Mouse (Mus musculus): ENCODE measurements at regions not wholly inside any gene's neighbourhood (a gene's known extent, or its start where the extent isn't known, plus 50 kb on each side); places are given as distances from the start of the nearest gene placed in this dataset.
A peak's percentile ranks its signal among the peaks of the same experiment; 100 is the strongest.

- Histone ChIP-seq H3K27me3 (replicated peaks) (no peaks in the 10 kb centered on the region), H3K9me3 (replicated peaks) (no peaks in the 10 kb centered on the region), H3K4me1 (replicated peaks) (peaks cover 9% of the 10 kb centered on the region; the same call in 1 of the 2 replicates), H3K36me3 (no peaks in the 10 kb centered on the region), H3K4me3 (no peak overlapping the region), H3K4me2 (peak overlapping the region; percentile 19; the same call in 1 of the 2 replicates), H3K27ac (ENCODE audit: poor library complexity, severe bottlenecking) (peak overlapping the region; percentile 43; the same call in 1 of the 2 replicates), H3K9ac (no peak overlapping the region)
- WGBS: 45% methylated on average over 11 of the region's 11 CpGs
- peak; percentile 59; the same call in 1 of the 2 replicates for ATAC-seq (ENCODE audit: insufficient number of reproducible peaks, low FRiP score)
Measured at GRCm38 (mm10) chr12:38928786-38929351, 149.7 kb downstream of the Etv1 start.

GRCm38 (mm10) chr12:38929644-38930043 is 150.5 kb downstream of the Etv1 start:
- Histone ChIP-seq H3K4me3 (no peak overlapping the region), H3K4me2 (no peak overlapping the region), H3K27me3 (replicated peaks) (no peaks in the 10 kb centered on the region), H3K36me3 (no peaks in the 10 kb centered on the region), H3K27ac (ENCODE audit: poor library complexity, severe bottlenecking) (no peak overlapping the region), H3K4me1 (replicated peaks) (peaks cover 9% of the 10 kb centered on the region; the same call in 1 of the 2 replicates), H3K9me3 (replicated peaks) (no peaks in the 10 kb centered on the region), H3K9ac (no peak overlapping the region)
- ATAC-seq (ENCODE audit: insufficient number of reproducible peaks, low FRiP score): no peak
- 23% methylated on average over 1 of the region's 1 CpGs for WGBS

GRCm38 (mm10) chr12:38931769-38932168 is 152.6 kb downstream of the Etv1 start:
- H3K36me3 ChIP-seq: no peaks in the 10 kb centered on the region
- H3K27me3 ChIP-seq (replicated peaks): no peaks in the 10 kb centered on the region
- ATAC-seq (ENCODE audit: insufficient number of reproducible peaks, low FRiP score): 0 out of 2 replicates have a peak, but pooled peaks have one; percentile 53
- peaks cover 9% of the 10 kb centered on the region; the same call in 1 of the 2 replicates for H3K4me1 ChIP-seq (replicated peaks)
- no peak overlapping the region for H3K9ac ChIP-seq
- WGBS: 41% methylated on average over 2 of the region's 2 CpGs
- no peak overlapping the region for H3K4me2 ChIP-seq
- H3K27ac ChIP-seq (ENCODE audit: poor library complexity, severe bottlenecking): no peak overlapping the region
- H3K4me3 ChIP-seq: no peak overlapping the region
- H3K9me3 ChIP-seq (replicated peaks): no peaks in the 10 kb centered on the region

- no peaks in the 10 kb centered on the region for H3K36me3 ChIP-seq
- WGBS: 33% methylated on average over 1 of the region's 1 CpGs
- H3K9ac ChIP-seq: no peak overlapping the region
- H3K4me3 ChIP-seq: no peak overlapping the region
- ATAC-seq (ENCODE audit: insufficient number of reproducible peaks, low FRiP score): no peak
- no peak overlapping the region for H3K4me2 ChIP-seq
- no peak overlapping the region for H3K27ac ChIP-seq (ENCODE audit: poor library complexity, severe bottlenecking)
- no peaks in the 10 kb centered on the region for H3K27me3 ChIP-seq (replicated peaks)
- H3K9me3 ChIP-seq (replicated peaks): no peaks in the 10 kb centered on the region
- no peaks in the 10 kb centered on the region for H3K4me1 ChIP-seq (replicated peaks)
Measured at GRCm38 (mm10) chr12:38959605-38960004, 180.4 kb downstream of the Etv1 start.

GRCm38 (mm10) chr12:38962302-38962701 is 183.1 kb downstream of the Etv1 start:
- Histone ChIP-seq H3K9me3 (replicated peaks) (no peaks in the 10 kb centered on the region), H3K27ac (ENCODE audit: poor library complexity, severe bottlenecking) (no peak overlapping the region), H3K36me3 (no peaks in the 10 kb centered on the region), H3K4me3 (no peak overlapping the region), H3K9ac (no peak overlapping the region), H3K27me3 (replicated peaks) (no peaks in the 10 kb centered on the region), H3K4me1 (replicated peaks) (no peaks in the 10 kb centered on the region), H3K4me2 (no peak overlapping the region)
- no peak for ATAC-seq (ENCODE audit: insufficient number of reproducible peaks, low FRiP score)

- no peak for ATAC-seq (ENCODE audit: insufficient number of reproducible peaks, low FRiP score)
- Histone ChIP-seq H3K9me3 (replicated peaks) (no peaks in the 10 kb centered on the region), H3K27ac (ENCODE audit: poor library complexity, severe bottlenecking) (no peak overlapping the region), H3K4me1 (replicated peaks) (no peaks in the 10 kb centered on the region), H3K36me3 (no peaks in the 10 kb centered on the region), H3K9ac (no peak overlapping the region), H3K4me2 (no peak overlapping the region), H3K4me3 (no peak overlapping the region), H3K27me3 (replicated peaks) (no peaks in the 10 kb centered on the region)
- WGBS: 55% methylated on average over 2 of the region's 2 CpGs
Measured at GRCm38 (mm10) chr12:38970347-38970746, 191.2 kb downstream of the Etv1 start.

GRCm38 (mm10) chr12:38972205-38972604 is 193.0 kb downstream of the Etv1 start:
- no peaks in the 10 kb centered on the region for H3K4me1 ChIP-seq (replicated peaks)

GRCm38 (mm10) chr12:38975508-38975907 is 196.3 kb downstream of the Etv1 start:
- no peak overlapping the region for H3K4me3 ChIP-seq
- ATAC-seq (ENCODE audit: insufficient number of reproducible peaks, low FRiP score): no peak
- WGBS: 75% methylated on average over 4 of the region's 4 CpGs

More at GRCm38 (mm10) chr12:38972205-38972604, 193.0 kb downstream of the Etv1 start:
- Histone ChIP-seq H3K27ac (ENCODE audit: poor library complexity, severe bottlenecking) (no peak overlapping the region), H3K9ac (no peak overlapping the region), H3K36me3 (no peaks in the 10 kb centered on the region), H3K4me3 (no peak overlapping the region), H3K4me2 (no peak overlapping the region), H3K27me3 (replicated peaks) (no peaks in the 10 kb centered on the region), H3K9me3 (replicated peaks) (no peaks in the 10 kb centered on the region)
- ATAC-seq (ENCODE audit: insufficient number of reproducible peaks, low FRiP score): no peak
- 72% methylated on average over 3 of the region's 3 CpGs for WGBS

GRCm38 (mm10) chr12:38982423-38982822 is 203.2 kb downstream of the Etv1 start:
- no peak overlapping the region for H3K4me2 ChIP-seq
- no peak for ATAC-seq (ENCODE audit: insufficient number of reproducible peaks, low FRiP score)
- H3K9ac ChIP-seq: no peak overlapping the region
- H3K4me1 ChIP-seq (replicated peaks): no peaks in the 10 kb centered on the region
- no peak overlapping the region for H3K27ac ChIP-seq (ENCODE audit: poor library complexity, severe bottlenecking)
- no peaks in the 10 kb centered on the region for H3K9me3 ChIP-seq (replicated peaks)
- H3K36me3 ChIP-seq: no peaks in the 10 kb centered on the region
- no peaks in the 10 kb centered on the region for H3K27me3 ChIP-seq (replicated peaks)
- no peak overlapping the region for H3K4me3 ChIP-seq

More at GRCm38 (mm10) chr12:38975508-38975907, 196.3 kb downstream of the Etv1 start:
- Histone ChIP-seq H3K9me3 (replicated peaks) (no peaks in the 10 kb centered on the region), H3K9ac (no peak overlapping the region), H3K36me3 (no peaks in the 10 kb centered on the region), H3K27ac (ENCODE audit: poor library complexity, severe bottlenecking) (no peak overlapping the region), H3K4me1 (replicated peaks) (no peaks in the 10 kb centered on the region), H3K4me2 (no peak overlapping the region), H3K27me3 (replicated peaks) (no peaks in the 10 kb centered on the region)

- WGBS: 82% methylated on average over 2 of the region's 2 CpGs
- no peak overlapping the region for H3K4me3 ChIP-seq
- no peaks in the 10 kb centered on the region for H3K9me3 ChIP-seq (replicated peaks)
- no peaks in the 10 kb centered on the region for H3K4me1 ChIP-seq (replicated peaks)
- H3K4me2 ChIP-seq: no peak overlapping the region
- H3K36me3 ChIP-seq: no peaks in the 10 kb centered on the region
- no peaks in the 10 kb centered on the region for H3K27me3 ChIP-seq (replicated peaks)
- H3K27ac ChIP-seq (ENCODE audit: poor library complexity, severe bottlenecking): no peak overlapping the region
- no peak overlapping the region for H3K9ac ChIP-seq
- ATAC-seq (ENCODE audit: insufficient number of reproducible peaks, low FRiP score): no peak
Measured at GRCm38 (mm10) chr12:38985909-38986308, 206.7 kb downstream of the Etv1 start.

GRCm38 (mm10) chr12:38986346-38986745 is 207.2 kb downstream of the Etv1 start:
- H3K9me3 ChIP-seq (replicated peaks): no peaks in the 10 kb centered on the region
- no peaks in the 10 kb centered on the region for H3K4me1 ChIP-seq (replicated peaks)
- H3K4me3 ChIP-seq: no peak overlapping the region
- H3K36me3 ChIP-seq: no peaks in the 10 kb centered on the region
- no peaks in the 10 kb centered on the region for H3K27me3 ChIP-seq (replicated peaks)
- no peak for ATAC-seq (ENCODE audit: insufficient number of reproducible peaks, low FRiP score)
- H3K4me2 ChIP-seq: no peak overlapping the region
- H3K27ac ChIP-seq (ENCODE audit: poor library complexity, severe bottlenecking): no peak overlapping the region
- no peak overlapping the region for H3K9ac ChIP-seq
- WGBS: 83% methylated on average over 3 of the region's 3 CpGs

GRCm38 (mm10) chr12:38987277-38987676 is 208.1 kb downstream of the Etv1 start:
- H3K4me3 ChIP-seq: no peak overlapping the region
- ATAC-seq (ENCODE audit: insufficient number of reproducible peaks, low FRiP score): no peak

More at GRCm38 (mm10) chr12:38987277-38987676, 208.1 kb downstream of the Etv1 start:
- no peak overlapping the region for H3K27ac ChIP-seq (ENCODE audit: poor library complexity, severe bottlenecking)
- H3K27me3 ChIP-seq (replicated peaks): no peaks in the 10 kb centered on the region
- no peak overlapping the region for H3K9ac ChIP-seq
- no peaks in the 10 kb centered on the region for H3K4me1 ChIP-seq (replicated peaks)
- H3K4me2 ChIP-seq: no peak overlapping the region
- no peaks in the 10 kb centered on the region for H3K9me3 ChIP-seq (replicated peaks)
- no peaks in the 10 kb centered on the region for H3K36me3 ChIP-seq

All from heart, embryonic 12.5 days (tissue).